Mouse (Mus musculus) bone marrow macrophage, adult 2 months (primary cell): ENCODE data around the gene Pgrmc2.

Experiments
- CTCF ChIP-seq: IDR thresholded peaks from 2 replicates; pipeline ENCODE4 v1.5.1; 2012; ENCODE audit warnings: low read depth, mild to moderate bottlenecking, low read length, moderate library complexity
- POLR2A ChIP-seq: IDR thresholded peaks from 2 replicates; pipeline ENCODE4 v1.6.1; 2012; ENCODE audit warnings: mild to moderate bottlenecking, low read depth, low read length, borderline replicate concordance

- no peak for TF ChIP-seq CTCF
- TF ChIP-seq POLR2A = no peak
Observed at GRCm38 (mm10) chr3:41065320-41065719, 17.5 kb downstream of the Pgrmc2 start.
